17 mouse cellular contexts compared by ENCODE assay signal in genomic region chr5:53322471-53322870, GRCm38 (mm10). TPM values are rescaled to one million over a fixed set of nuclear protein-coding genes. Genes with fewer than 3 reads are reported as not detected.
A peak's percentile ranks its signal among the peaks of the same experiment; 100 is the strongest.
DNase-seq lines count a peak whose midpoint lies in the region; ATAC-seq and TF ChIP-seq lines count a peak whose summit lies in the region.
"Had no signal": no experiment of that assay in that cellular context is flagged by ENCODE, and none has a peak within 500 bp of the region (broad histone marks: within the 10 kb centered on the region; RNA-seq: fewer than 3 reads in every experiment).

No protein-coding gene starts in this region.

- no peak overlapping the region for H3K9ac ChIP-seq in heart, embryonic 12.5 days
- H3K9ac ChIP-seq: embryonic facial prominence, embryonic 13.5 days had no signal

- no peak for ATAC-seq in heart, embryonic 12.5 days (ENCODE audit: insufficient number of reproducible peaks, low FRiP score)
- no peak for ATAC-seq in Patski
- ATAC-seq: midbrain, embryonic 16.5 days had no signal

- POLR2A ChIA-PET in Patski (lab: Charles Lee) = no interaction called here

- no peaks in the 10 kb centered on the region for H3K9me3 ChIP-seq in heart, embryonic 12.5 days (replicated peaks)
- H3K9me3 ChIP-seq in E14TG2a.4 (ENCODE audit: low read length) = peaks cover 3% of the 10 kb centered on the region; the same call in 1 of the 2 replicates
- H3K9me3 ChIP-seq: embryonic facial prominence, embryonic 13.5 days; G1E; megakaryocyte, embryonic 14.5 days had no signal

- H3K4me2 ChIP-seq in heart, embryonic 12.5 days = 0 out of 2 replicates have a peak overlapping the region, but pooled peaks have one; percentile 22
- H3K4me2 ChIP-seq: embryonic facial prominence, embryonic 13.5 days had no signal

- in situ Hi-C loops in Patski (cut with MboI; ENCODE audit: low pct_unique_long_range_greater_than_20kb) = loop anchor here (10.0 kb wide), 2 partner anchors 352 to 792 kb away; no protein-coding TSS in a partner anchor

- 70% methylated on average over 11 of the region's 11 CpGs for WGBS in heart, embryonic 12.5 days

- H3K27ac ChIP-seq in heart, embryonic 12.5 days (ENCODE audit: poor library complexity, severe bottlenecking) = no peak overlapping the region
- no peak overlapping the region for H3K27ac ChIP-seq in left cerebral cortex, adult 2 months
- H3K27ac ChIP-seq: embryonic facial prominence, embryonic 13.5 days had no signal

- 0 out of 2 replicates have a peak, but pooled peaks cover 10% of the 10 kb centered on the region for H3K27me3 ChIP-seq in heart, embryonic 12.5 days (replicated peaks)
- H3K27me3 ChIP-seq in E14TG2a.4 (ENCODE audit: insufficient read depth, low read length) = peaks cover 18% of the 10 kb centered on the region
- no peaks in the 10 kb centered on the region for H3K27me3 ChIP-seq in Patski

- CTCF ChIA-PET in Patski (lab: Charles Lee) = interaction anchor here (1.3 kb wide), 1 partner anchor 15 kb away, joined by 5 read pairs; no protein-coding TSS in a partner anchor

- intact Hi-C loops in left cerebral cortex, adult 2 months (cut with DNase I) = no loop called here
- intact Hi-C loops in left cerebral cortex, postnatal 25 days (cut with DNase I) = no loop called here

- no peaks in the 10 kb centered on the region for H3K36me3 ChIP-seq in heart, embryonic 12.5 days
- H3K36me3 ChIP-seq in E14TG2a.4 (ENCODE audit: insufficient read depth, low read length) = no peaks in the 10 kb centered on the region
- H3K36me3 ChIP-seq: embryonic facial prominence, embryonic 13.5 days; G1E had no signal

- H3K4me3 ChIP-seq in heart, embryonic 12.5 days = no peak overlapping the region
- no peak overlapping the region for H3K4me3 ChIP-seq in left cerebral cortex, adult 2 months
- H3K4me3 ChIP-seq in E14TG2a.4 (replicated peaks; ENCODE audit: low read length) = no peak overlapping the region
- H3K4me3 ChIP-seq: embryonic facial prominence, embryonic 13.5 days; megakaryocyte, embryonic 14.5 days had no signal

- no peak for DNase-seq in heart, postnatal 4 days
- DNase-seq in left cerebral cortex, adult 2 months (ENCODE audit: extremely low spot score in 1 of 2, low spot score in 2 of 2) = no peak
- no peak for DNase-seq in left cerebral cortex, postnatal 25 days (ENCODE audit: low spot score in 2 of 2)
- DNase-seq in Patski (ENCODE audit: low read depth, low spot score) = no peak
- no peak for DNase-seq in thymus, postnatal 14 days
- DNase-seq: adrenal gland, postnatal 14 days; heart, adult 18-20 months; kidney, postnatal 10 days; right cerebral cortex, adult 18-20 months; spleen, adult 18-20 months; thymus, adult 2 months had no signal

- TF ChIP-seq CTCF in left cerebral cortex, adult 2 months (IDR thresholded peaks at IDR 0.05) = peak; percentile 20; the same call in 1 of the 2 replicates
- TF ChIP-seq CTCF in E14TG2a.4 (conservative IDR thresholded peaks at IDR 0.05; ENCODE audit: low read length) = peak; percentile 55
- peak; percentile 30 for TF ChIP-seq CTCF in Patski (IDR thresholded peaks at IDR 0.05)

- peaks cover 13% of the 10 kb centered on the region; the same call in 1 of the 2 replicates for H3K4me1 ChIP-seq in heart, embryonic 12.5 days (replicated peaks)
- peaks cover 28% of the 10 kb centered on the region for H3K4me1 ChIP-seq in E14TG2a.4 (replicated peaks; ENCODE audit: low read depth, low read length)

RNA-seq across cellular contexts. Expression of gene Smim20, which starts 55.6 kb away (rescaled TPM):
- 141 and 153 TPM in 2 replicates for polyA plus RNA-seq in heart, embryonic 12.5 days (2016; fragmentation: Nextera tagmentation; extraction: Ambion mirVana)
- 100 to 1,000 TPM in 1 of 2 experiments, 10 to 100 TPM in 1; 92.9 to 102 TPM for total RNA-seq in heart, postnatal 4 days (2021)
- 10 to 100 TPM; 36.4 to 39.7 TPM for total RNA-seq in left cerebral cortex, adult 2 months (2021)
- 10 to 100 TPM; 35.1 to 38.6 TPM for total RNA-seq in left cerebral cortex, postnatal 25 days (2021)
- 91.7 TPM for polyA plus RNA-seq in Patski (2021)
